Mouse (Mus musculus): ENCODE data around the gene Shd. TPM values are rescaled to one million over a fixed set of nuclear protein-coding genes. Genes with fewer than 3 reads are reported as not detected.

Gene Shd
- polyA plus RNA-seq, 1 experiment from 2014 or later: 0.32 TPM

DNA sequence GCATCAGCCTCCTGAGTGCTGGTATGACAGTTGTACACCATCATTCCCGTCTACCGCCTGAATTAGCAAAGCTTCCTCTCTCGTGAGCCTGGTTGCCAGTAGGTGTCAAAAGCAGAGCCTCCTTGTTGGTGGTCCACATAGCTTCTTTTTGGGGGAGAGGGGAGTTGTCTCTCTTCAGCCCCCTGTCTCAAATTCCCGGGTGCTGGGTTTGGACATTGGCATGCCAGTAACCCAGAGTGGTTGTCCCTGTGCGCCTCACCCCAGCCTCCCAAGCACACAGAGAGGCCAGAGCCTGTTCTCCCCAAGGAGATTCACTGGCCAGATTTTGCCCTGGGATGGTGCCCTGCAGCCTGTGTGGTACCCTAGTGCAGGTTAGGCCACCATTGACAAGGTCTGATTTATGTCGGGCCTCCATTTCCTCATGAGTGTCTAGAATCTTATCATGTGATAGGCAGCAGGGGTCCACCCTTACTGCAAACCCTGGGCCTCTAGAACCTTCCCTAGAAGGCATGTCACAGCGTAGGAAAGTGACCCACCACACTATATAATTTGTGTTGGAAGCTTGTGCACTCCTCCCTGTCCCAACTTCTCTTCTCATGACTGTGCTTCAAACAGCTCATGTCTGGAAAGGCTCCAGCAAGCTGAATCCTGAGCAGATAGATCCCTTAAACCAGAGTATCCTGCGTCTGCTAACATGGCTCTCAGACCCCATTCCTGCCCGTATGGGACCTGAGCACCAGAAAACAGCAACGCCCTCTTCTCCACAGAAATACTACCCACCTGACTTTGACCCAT is 10.1 kb upstream of the Shd start:
- Histone ChIP-seq H3K27ac (replicated peaks) (peak overlapping the region; percentile 95), H3K4me3 (replicated peaks) (peak overlapping the region; percentile 78), H3K9ac (peak overlapping the region; percentile 65), H3K36me3 (replicated peaks) (peaks cover 32% of the 10 kb centered on the region), H3K9me3 (replicated peaks) (no peaks in the 10 kb centered on the region), H3K4me1 (replicated peaks) (peaks cover 49% of the 10 kb centered on the region), H3K4me2 (peak overlapping the region; percentile 75), H3K27me3 (0 out of 2 replicates have a peak, but pooled peaks cover under 1% of the 10 kb centered on the region)
- WGBS (ENCODE audit: insufficient replicate concordance): 54% methylated on average over 10 of the region's 10 CpGs
- ATAC-seq (ENCODE audit: insufficient read depth): no peak

DNA sequence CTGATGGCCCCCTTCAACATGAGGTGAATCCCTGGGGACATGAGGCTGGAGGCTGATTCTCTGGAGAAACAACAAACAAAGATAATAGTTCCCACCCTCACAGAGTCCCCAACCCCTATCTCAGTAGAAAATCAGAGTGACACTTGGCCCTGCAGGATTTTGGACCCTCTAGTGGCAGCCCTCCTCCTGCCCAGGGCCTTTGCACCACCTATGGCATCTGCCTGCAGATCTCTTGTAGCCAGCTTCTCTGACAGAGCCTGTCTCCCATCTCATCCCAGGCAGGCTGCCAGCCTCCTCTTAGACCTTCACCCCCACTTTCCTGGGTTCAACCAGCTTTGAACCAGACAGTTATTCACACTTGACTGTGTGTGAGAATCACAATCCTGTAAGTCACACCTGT is 9.5 kb upstream of the Shd start:
- Histone ChIP-seq H3K36me3 (replicated peaks) (peaks cover 36% of the 10 kb centered on the region), H3K27ac (replicated peaks) (no peak overlapping the region), H3K27me3 (no peaks in the 10 kb centered on the region), H3K9ac (no peak overlapping the region), H3K4me2 (no peak overlapping the region), H3K4me1 (replicated peaks) (peaks cover 46% of the 10 kb centered on the region), H3K9me3 (replicated peaks) (no peaks in the 10 kb centered on the region), H3K4me3 (replicated peaks) (no peak overlapping the region)
- ATAC-seq (ENCODE audit: insufficient read depth): no peak

DNA sequence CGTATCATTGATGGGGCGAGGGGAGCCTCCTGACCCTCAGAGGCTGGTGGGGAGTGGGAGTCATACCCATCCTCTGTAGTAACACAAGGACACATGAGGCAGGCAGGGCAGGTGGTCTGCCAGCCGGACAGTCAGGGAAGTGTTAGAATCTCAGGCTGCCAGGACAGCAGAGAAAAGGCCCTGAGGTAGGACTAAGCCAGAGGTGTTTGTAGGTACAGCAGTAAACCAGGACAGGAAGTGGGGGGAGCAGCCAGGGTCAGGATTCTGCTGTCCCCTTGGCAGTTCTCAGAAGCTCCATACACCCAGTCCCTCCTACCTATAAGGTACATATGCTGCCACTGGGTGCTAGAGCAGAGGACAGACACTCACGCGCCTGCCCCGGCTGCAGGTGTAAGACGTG is 8.6 kb upstream of the Shd start:
- Histone ChIP-seq H3K4me2 (no peak overlapping the region), H3K4me3 (replicated peaks) (no peak overlapping the region), H3K27me3 (no peaks in the 10 kb centered on the region), H3K36me3 (replicated peaks) (peaks cover 45% of the 10 kb centered on the region), H3K9me3 (replicated peaks) (no peaks in the 10 kb centered on the region), H3K27ac (replicated peaks) (no peak overlapping the region), H3K9ac (no peak overlapping the region), H3K4me1 (replicated peaks) (peaks cover 38% of the 10 kb centered on the region)
- 87% methylated on average over 7 of the region's 7 CpGs for WGBS (ENCODE audit: insufficient replicate concordance)
- ATAC-seq (ENCODE audit: insufficient read depth): no peak

DNA sequence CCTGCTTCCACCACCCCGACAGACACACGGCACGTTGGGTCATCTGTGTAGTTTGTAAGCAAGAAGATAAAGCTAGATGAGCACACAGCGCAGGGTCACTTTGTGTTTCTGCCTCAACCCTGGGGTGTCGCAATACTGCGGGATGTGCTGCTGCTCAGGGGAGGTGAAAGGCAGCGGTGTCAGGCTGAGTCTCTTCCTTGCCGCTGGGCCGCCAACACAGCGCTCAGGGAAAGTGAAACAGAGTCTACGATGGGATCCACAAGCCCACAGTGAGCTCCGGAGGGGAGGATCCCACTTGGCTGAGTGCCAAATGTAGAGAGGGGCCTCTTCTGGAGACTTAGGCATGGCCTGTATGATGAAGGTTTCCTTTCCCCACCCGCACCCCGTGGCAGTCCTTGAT is 7.1 kb upstream of the Shd start:
- ATAC-seq (ENCODE audit: insufficient read depth): no peak
- H3K36me3 ChIP-seq (replicated peaks): peaks cover 56% of the 10 kb centered on the region
- 66% methylated on average over 14 of the region's 14 CpGs for WGBS (ENCODE audit: insufficient replicate concordance)
- H3K4me2 ChIP-seq: peak overlapping the region; percentile 29
- no peaks in the 10 kb centered on the region for H3K27me3 ChIP-seq
- H3K4me3 ChIP-seq (replicated peaks): no peak overlapping the region
- peak overlapping the region; percentile 48; the same call in 1 of the 2 replicates for H3K27ac ChIP-seq (replicated peaks)
- H3K9ac ChIP-seq: no peak overlapping the region
- no peaks in the 10 kb centered on the region for H3K9me3 ChIP-seq (replicated peaks)
- peaks cover 23% of the 10 kb centered on the region for H3K4me1 ChIP-seq (replicated peaks)

DNA sequence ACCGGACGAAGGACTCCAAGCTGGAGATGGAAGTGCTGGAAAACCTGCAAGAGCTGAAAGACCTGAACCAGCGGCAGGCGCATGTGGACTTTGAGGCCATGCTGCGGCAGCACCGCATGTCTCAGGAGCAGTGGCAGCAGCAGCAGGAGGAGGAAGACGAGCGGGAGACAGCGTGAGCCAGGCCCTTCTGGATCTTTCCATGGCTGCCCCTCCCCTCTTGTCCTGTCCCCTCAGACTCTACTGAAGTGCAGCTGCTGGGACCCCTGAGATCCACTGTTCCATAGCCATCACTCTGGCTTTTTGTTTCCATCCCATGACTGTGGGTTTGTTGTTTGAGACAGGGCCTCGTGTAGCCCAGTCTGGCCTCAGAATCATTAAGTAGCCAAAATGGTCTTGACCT is 5.8 kb upstream of the Shd start:
- Histone ChIP-seq H3K36me3 (replicated peaks) (peaks cover 56% of the 10 kb centered on the region), H3K9me3 (replicated peaks) (no peaks in the 10 kb centered on the region), H3K4me3 (replicated peaks) (no peak overlapping the region), H3K27me3 (peaks cover 10% of the 10 kb centered on the region), H3K4me1 (replicated peaks) (peaks cover 14% of the 10 kb centered on the region), H3K27ac (replicated peaks) (no peak overlapping the region), H3K4me2 (no peak overlapping the region), H3K9ac (no peak overlapping the region)
- WGBS (ENCODE audit: insufficient replicate concordance): 82% methylated on average over 10 of the region's 10 CpGs
- ATAC-seq (ENCODE audit: insufficient read depth): no peak

DNA sequence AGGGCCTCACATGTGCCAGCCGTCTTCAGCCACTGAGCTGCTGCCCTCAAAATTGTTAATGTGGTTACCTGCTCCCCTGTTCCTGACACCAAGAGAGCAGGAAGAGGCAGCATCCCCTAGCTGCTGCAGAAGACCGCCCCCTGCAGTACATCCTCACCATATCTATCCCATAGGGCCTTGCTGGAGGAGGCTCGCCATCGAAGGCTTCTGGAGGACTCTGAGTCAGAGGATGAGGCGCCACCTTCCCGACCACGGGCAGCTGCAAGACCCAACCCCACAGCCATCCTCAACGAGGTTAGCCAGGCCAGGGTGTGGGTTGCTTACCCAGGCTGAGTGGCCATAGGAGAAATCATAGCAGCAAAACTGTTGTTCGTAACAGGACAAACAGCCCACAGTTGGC is 5.3 kb upstream of the Shd start:
- Histone ChIP-seq H3K4me3 (replicated peaks) (no peak overlapping the region), H3K9ac (no peak overlapping the region), H3K27ac (replicated peaks) (no peak overlapping the region), H3K9me3 (replicated peaks) (no peaks in the 10 kb centered on the region), H3K4me2 (no peak overlapping the region), H3K36me3 (replicated peaks) (peaks cover 56% of the 10 kb centered on the region), H3K27me3 (peaks cover 15% of the 10 kb centered on the region), H3K4me1 (replicated peaks) (peaks cover 9% of the 10 kb centered on the region)
- 70% methylated on average over 9 of the region's 9 CpGs for WGBS (ENCODE audit: insufficient replicate concordance)
- no peak for ATAC-seq (ENCODE audit: insufficient read depth)

DNA sequence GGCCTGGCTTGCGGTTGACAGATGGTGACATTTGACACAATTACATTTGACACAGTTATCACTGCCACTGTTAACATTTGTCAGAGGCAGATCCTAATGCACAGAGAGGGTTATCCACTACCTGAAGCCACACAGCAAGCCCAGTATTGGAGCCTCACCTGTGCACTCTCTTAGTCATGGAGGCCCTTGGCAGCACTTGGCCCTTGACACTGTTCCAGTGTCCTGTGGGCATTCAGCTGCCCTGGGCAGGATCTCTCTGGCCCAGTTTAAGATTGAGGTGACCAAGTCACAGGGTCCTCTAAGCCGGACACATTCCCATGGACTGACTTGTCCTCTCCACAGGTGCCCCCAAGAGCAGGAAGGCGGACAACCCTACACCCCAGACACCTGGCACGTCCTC is 3.1 kb upstream of the Shd start:
- no peak for ATAC-seq (ENCODE audit: insufficient read depth)
- Histone ChIP-seq H3K36me3 (replicated peaks) (peaks cover 39% of the 10 kb centered on the region), H3K4me1 (replicated peaks) (peaks cover 11% of the 10 kb centered on the region; the same call in 1 of the 2 replicates)

DNA sequence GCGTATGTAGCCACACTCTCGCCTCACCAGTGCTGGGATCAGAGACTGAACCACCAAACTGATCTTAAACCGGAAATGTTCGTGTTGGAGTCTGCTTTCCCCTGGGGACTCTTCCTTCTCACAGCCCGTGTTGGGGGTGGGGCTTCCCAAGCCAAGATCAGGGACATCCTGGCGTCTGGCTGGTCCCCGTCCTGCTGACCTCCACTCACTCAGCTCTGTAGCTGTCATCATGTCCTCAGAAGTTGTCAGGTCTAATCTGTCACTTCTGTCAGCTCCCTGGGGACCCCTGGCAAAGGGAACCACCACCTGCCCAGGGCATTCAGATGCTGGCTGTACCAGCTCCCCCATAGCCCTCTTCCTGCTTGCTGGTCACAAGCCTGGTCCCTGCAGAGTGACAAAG is 2.1 kb upstream of the Shd start:
- peaks cover 47% of the 10 kb centered on the region for H3K27me3 ChIP-seq
- no peak for ATAC-seq (ENCODE audit: insufficient read depth)
- WGBS (ENCODE audit: insufficient replicate concordance): 55% methylated on average over 7 of the region's 7 CpGs
- H3K9me3 ChIP-seq (replicated peaks): no peaks in the 10 kb centered on the region
- no peak overlapping the region for H3K4me3 ChIP-seq (replicated peaks)
- H3K27ac ChIP-seq (replicated peaks): no peak overlapping the region
- H3K4me1 ChIP-seq (replicated peaks): peaks cover 9% of the 10 kb centered on the region; the same call in 1 of the 2 replicates
- H3K9ac ChIP-seq: no peak overlapping the region
- no peak overlapping the region for H3K4me2 ChIP-seq
- H3K36me3 ChIP-seq (replicated peaks): peaks cover 37% of the 10 kb centered on the region

More for the DNA sequence above, 3.1 kb upstream of the Shd start:
- Histone ChIP-seq H3K4me2 (no peak overlapping the region), H3K9me3 (replicated peaks) (no peaks in the 10 kb centered on the region), H3K4me3 (replicated peaks) (no peak overlapping the region), H3K27me3 (peaks cover 37% of the 10 kb centered on the region), H3K9ac (no peak overlapping the region), H3K27ac (replicated peaks) (no peak overlapping the region)
- WGBS (ENCODE audit: insufficient replicate concordance): 72% methylated on average over 4 of the region's 4 CpGs

DNA sequence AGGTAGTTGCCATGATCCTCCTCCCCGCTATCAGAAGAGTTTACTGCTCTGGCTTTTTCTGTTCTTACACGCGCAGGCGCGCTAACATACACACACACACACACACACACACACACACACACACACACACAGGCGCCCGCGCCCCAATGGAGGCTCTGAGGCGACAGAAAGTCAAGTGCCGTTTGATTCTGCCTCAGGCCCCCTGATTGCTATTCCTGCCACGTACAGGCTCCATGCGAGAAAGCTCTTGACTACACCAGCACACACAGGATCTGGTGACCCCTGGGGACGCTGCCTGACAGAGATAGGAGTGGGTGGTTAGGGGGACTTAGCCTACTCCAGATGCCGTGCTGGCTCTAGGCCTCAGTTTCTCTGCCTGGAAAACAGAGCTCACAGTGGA is 707 bp upstream of the Shd start:
- no peak overlapping the region for H3K9ac ChIP-seq
- no peak overlapping the region for H3K4me3 ChIP-seq (replicated peaks)
- no peak overlapping the region for H3K27ac ChIP-seq (replicated peaks)
- H3K4me2 ChIP-seq: no peak overlapping the region
- H3K4me1 ChIP-seq (replicated peaks): peaks cover 7% of the 10 kb centered on the region; the same call in 1 of the 2 replicates
- ATAC-seq (ENCODE audit: insufficient read depth): no peak
- peaks cover 55% of the 10 kb centered on the region for H3K27me3 ChIP-seq
- no peaks in the 10 kb centered on the region for H3K9me3 ChIP-seq (replicated peaks)
- WGBS (ENCODE audit: insufficient replicate concordance): 49% methylated on average over 14 of the region's 14 CpGs
- H3K36me3 ChIP-seq (replicated peaks): peaks cover 30% of the 10 kb centered on the region

DNA sequence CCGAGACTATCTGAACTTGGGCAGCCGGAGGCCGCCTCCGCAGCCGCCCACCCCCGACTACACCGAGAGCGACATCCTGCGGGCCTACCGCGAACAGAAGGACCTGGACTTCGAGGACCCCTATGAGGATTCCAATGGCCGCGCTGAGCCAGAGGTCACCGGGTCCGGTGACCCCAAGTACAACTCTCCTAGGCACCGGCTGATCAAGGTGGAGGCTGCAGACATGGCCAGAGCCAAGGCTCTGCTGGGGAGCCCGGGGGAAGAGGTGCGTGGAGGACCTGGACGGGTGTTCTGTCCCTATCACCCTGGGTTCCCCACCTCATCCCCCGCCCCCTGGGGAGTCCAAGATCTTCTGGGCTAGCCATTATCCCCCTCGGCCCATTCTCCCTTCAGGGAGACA is 1.2 kb downstream of the Shd start:
- H3K9ac ChIP-seq: no peak overlapping the region
- H3K36me3 ChIP-seq (replicated peaks): peaks cover 13% of the 10 kb centered on the region
- no peak overlapping the region for H3K27ac ChIP-seq (replicated peaks)
- WGBS (ENCODE audit: insufficient replicate concordance): 25% methylated on average over 22 of the region's 22 CpGs
- ATAC-seq (ENCODE audit: insufficient read depth): no peak
- peaks cover 10% of the 10 kb centered on the region; the same call in 1 of the 2 replicates for H3K4me1 ChIP-seq (replicated peaks)
- no peak overlapping the region for H3K4me3 ChIP-seq (replicated peaks)
- H3K4me2 ChIP-seq: no peak overlapping the region
- H3K27me3 ChIP-seq: peaks cover 55% of the 10 kb centered on the region
- H3K9me3 ChIP-seq (replicated peaks): no peaks in the 10 kb centered on the region

DNA sequence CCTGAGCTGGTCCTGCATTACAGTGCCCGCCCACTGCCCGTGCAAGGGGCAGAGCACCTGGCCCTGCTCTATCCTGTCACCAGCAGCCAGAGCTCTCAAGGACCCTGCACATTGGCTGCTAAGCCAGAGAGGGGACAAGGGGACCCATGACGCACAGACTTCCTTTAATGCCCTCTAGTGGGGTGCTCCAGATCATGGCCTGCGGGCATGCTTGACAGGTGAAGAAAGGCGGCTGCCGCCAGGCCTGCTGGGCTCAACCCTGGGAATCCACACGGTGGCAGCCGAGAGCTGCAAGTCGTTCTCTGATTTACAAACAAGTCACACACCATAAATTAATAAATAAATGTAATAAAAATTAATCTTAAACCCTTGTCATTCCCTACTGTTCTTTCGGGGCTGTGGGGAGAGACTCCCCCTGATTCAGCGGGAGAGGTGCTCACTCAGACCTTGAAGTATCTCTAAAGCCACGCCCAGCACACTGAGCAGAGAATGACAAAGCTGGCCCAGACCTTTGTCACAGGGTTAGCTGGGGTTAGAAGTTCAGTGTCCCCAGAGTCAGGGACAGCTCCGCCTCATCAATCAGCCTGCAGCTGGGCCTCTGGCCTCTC is 6.1 kb downstream of the Shd start:
- Histone ChIP-seq H3K4me3 (replicated peaks) (no peak overlapping the region), H3K9me3 (replicated peaks) (no peaks in the 10 kb centered on the region), H3K36me3 (replicated peaks) (no peaks in the 10 kb centered on the region), H3K4me2 (no peak overlapping the region), H3K27me3 (peaks cover 26% of the 10 kb centered on the region), H3K27ac (replicated peaks) (no peak overlapping the region), H3K9ac (no peak overlapping the region), H3K4me1 (replicated peaks) (peaks cover 10% of the 10 kb centered on the region; the same call in 1 of the 2 replicates)
- ATAC-seq (ENCODE audit: insufficient read depth): peak; percentile 57
- WGBS (ENCODE audit: insufficient replicate concordance): 15% methylated on average over 13 of the region's 13 CpGs

All from liver, embryonic 15.5 days (tissue).